Mouse (Mus musculus): ENCODE measurements around the gene Mcam. TPM values are rescaled to one million over a fixed set of nuclear protein-coding genes. Genes with fewer than 3 reads are reported as not detected.

Gene Mcam
- total and polyA plus RNA-seq, 3 experiments = 0.15 to 0.88 TPM; not detected in 1

DNA sequence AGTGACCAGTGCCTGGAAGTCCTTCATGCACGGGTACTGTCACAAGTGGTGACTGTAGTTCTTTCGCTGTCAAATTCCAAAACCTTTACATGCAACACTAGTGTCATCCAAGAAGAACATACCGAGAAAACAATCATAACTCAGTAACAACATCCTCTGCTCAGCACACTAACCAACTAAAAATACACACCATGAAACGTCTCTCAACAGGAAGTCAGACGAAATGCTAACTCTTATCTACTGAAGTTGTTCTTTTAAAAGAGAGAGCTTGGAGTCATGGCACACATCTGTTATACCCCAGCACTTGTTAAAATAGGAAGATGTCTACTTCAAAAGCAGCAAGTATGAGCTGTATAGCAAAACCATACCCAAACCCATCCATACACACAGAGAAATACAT lies 47.3 kb downstream of the Mcam start:
- H3K9ac ChIP-seq (ENCODE audit: control insufficient read depth, low read depth, low read length, poor library complexity, severe bottlenecking) = no peak overlapping the region
- H3K27me3 ChIP-seq (ENCODE audit: control insufficient read depth in 1 of 2, insufficient read depth in 2 of 2, low read length in 2 of 2) = no peaks in the 10 kb centered on the region
- H3K79me2 ChIP-seq (ENCODE audit: control insufficient read depth, insufficient read depth, low read length, poor library complexity) = peaks cover 2% of the 10 kb centered on the region; the same call in 1 of the 2 replicates
- H3K4me1 ChIP-seq (ENCODE audit: control insufficient read depth in 1 of 2, insufficient read depth in 2 of 2, low read length in 2 of 2) = peaks cover 2 to 5% of the 10 kb centered on the region in 2 experiments; a peak in 2 of 4 replicates
- H3K27ac ChIP-seq (ENCODE audit: control insufficient read depth, low read depth, low read length) = no peak overlapping the region
- no peak overlapping the region for H3K4me3 ChIP-seq (ENCODE audit: control insufficient read depth in 1 of 2, insufficient read depth in 1 of 2, low read depth in 2 of 2, low read length in 2 of 2)
- TF ChIP-seq TAL1 (IDR thresholded peaks at IDR 0.05; ENCODE audit: low read length) (no peak), GATA1 (IDR thresholded peaks at IDR 0.05; ENCODE audit: low read depth, low read length) (0 out of 2 replicates have a peak, but pooled peaks have one; percentile 27), GABPA (IDR thresholded peaks at IDR 0.05; ENCODE audit: low read depth, low read length) (no peak), NELFE (IDR thresholded peaks at IDR 0.05; ENCODE audit: low read depth, low read length) (no peak), MYC (IDR thresholded peaks at IDR 0.05; ENCODE audit: low read depth, low read length) (no peak), CHD1 (IDR thresholded peaks at IDR 0.05; ENCODE audit: low read depth, low read length) (no peak), CTCF (IDR thresholded peaks at IDR 0.05 in 2 of 3, conservative IDR thresholded peaks at IDR 0.05 in 1 of 3; ENCODE audit: control insufficient read depth in 1 of 3, insufficient read depth in 1 of 3, low read depth in 2 of 3, low read length in 3 of 3, poor library complexity in 1 of 3, severe bottlenecking in 1 of 3) (no peak), USF1 (IDR thresholded peaks at IDR 0.05; ENCODE audit: low read depth, low read length) (no peak)
- H3K36me3 ChIP-seq (ENCODE audit: control insufficient read depth in 1 of 2, insufficient read depth in 2 of 2, low read length in 2 of 2) = peaks cover 0 to 18% of the 10 kb centered on the region in 2 experiments; a peak in 2 of 4 replicates
- H3K9me3 ChIP-seq (replicated peaks; ENCODE audit: insufficient read depth, low read length) = no peaks in the 10 kb centered on the region
- peak; percentile 45 for DNase-seq (ENCODE audit: low read depth, low spot score)

DNA sequence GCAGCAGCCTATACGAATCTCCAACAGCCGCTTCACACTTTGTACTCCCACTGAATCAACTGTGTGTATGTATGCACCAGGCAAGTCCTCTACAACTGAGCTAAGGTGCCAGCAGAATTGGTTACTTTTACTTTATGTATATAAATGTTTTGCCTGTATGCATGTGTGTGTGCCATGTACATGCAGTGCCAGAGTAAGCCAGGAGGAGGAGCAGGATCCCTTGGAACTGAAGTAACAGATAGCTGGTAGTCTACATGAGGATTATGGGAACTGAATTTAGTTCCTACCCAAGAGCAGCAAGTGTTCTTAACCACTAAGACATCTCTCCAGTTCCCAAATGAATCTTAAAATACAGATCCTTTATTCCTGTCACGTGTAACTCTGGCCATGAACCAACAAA lies 48.0 kb downstream of the Mcam start:
- no peaks in the 10 kb centered on the region for H3K27me3 ChIP-seq (ENCODE audit: control insufficient read depth in 1 of 2, insufficient read depth in 2 of 2, low read length in 2 of 2)
- H3K79me2 ChIP-seq (ENCODE audit: control insufficient read depth, insufficient read depth, low read length, poor library complexity) = peaks cover 4% of the 10 kb centered on the region; the same call in 1 of the 2 replicates
- TF ChIP-seq GABPA (IDR thresholded peaks at IDR 0.05; ENCODE audit: low read depth, low read length) (no peak), MXI1 (IDR thresholded peaks at IDR 0.05; ENCODE audit: low read depth, low read length) (no peak), EP300 (IDR thresholded peaks at IDR 0.05; ENCODE audit: low read depth in 1 of 2, low read length in 2 of 2) (no peak), GATA1 (IDR thresholded peaks at IDR 0.05; ENCODE audit: low read depth, low read length) (no peak), POLR2A (IDR thresholded peaks at IDR 0.05; ENCODE audit: control insufficient read depth in 1 of 2, insufficient read depth in 1 of 2, low read depth in 1 of 2, low read length in 2 of 2, poor library complexity in 1 of 2) (no peak), CTCF (IDR thresholded peaks at IDR 0.05 in 2 of 3, conservative IDR thresholded peaks at IDR 0.05 in 1 of 3; ENCODE audit: control insufficient read depth in 1 of 3, insufficient read depth in 1 of 3, low read depth in 2 of 3, low read length in 3 of 3, poor library complexity in 1 of 3, severe bottlenecking in 1 of 3) (peak; percentile 42 to 61 (median 53)), CHD1 (IDR thresholded peaks at IDR 0.05; ENCODE audit: low read depth, low read length) (no peak), ZC3H11A (IDR thresholded peaks at IDR 0.05; ENCODE audit: low read depth, low read length) (no peak), UBTF (IDR thresholded peaks at IDR 0.05; ENCODE audit: borderline replicate concordance, insufficient read depth, low read depth, low read length) (no peak), POLR2AphosphoS5 (IDR thresholded peaks at IDR 0.05; ENCODE audit: borderline replicate concordance, low read depth, low read length) (no peak), RCOR1 (IDR thresholded peaks at IDR 0.05; ENCODE audit: low read depth, low read length) (no peak), RAD21 (IDR thresholded peaks at IDR 0.05; ENCODE audit: low read depth, low read length) (peak; percentile 51), MYC (IDR thresholded peaks at IDR 0.05; ENCODE audit: low read depth, low read length) (no peak), SMC3 (IDR thresholded peaks at IDR 0.05; ENCODE audit: low read depth, low read length) (peak; percentile 67), MYB (IDR thresholded peaks at IDR 0.05; ENCODE audit: low read depth, low read length) (no peak), SIN3A (IDR thresholded peaks at IDR 0.05; ENCODE audit: low read length) (no peak), MAX (IDR thresholded peaks at IDR 0.05; ENCODE audit: low read length) (no peak), HCFC1 (IDR thresholded peaks at IDR 0.05; ENCODE audit: low read depth, low read length) (no peak), CHD2 (IDR thresholded peaks at IDR 0.05; ENCODE audit: low read length) (no peak), KAT2A (conservative IDR thresholded peaks at IDR 0.05; ENCODE audit: low read depth, low read length) (no peak), ZNF384 (IDR thresholded peaks at IDR 0.05; ENCODE audit: low read depth, low read length) (no peak), BHLHE40 (IDR thresholded peaks at IDR 0.05; ENCODE audit: borderline replicate concordance, low read depth, low read length) (no peak), USF2 (IDR thresholded peaks at IDR 0.05; ENCODE audit: borderline replicate concordance in 1 of 2, insufficient read depth in 1 of 2, low read depth in 1 of 2, low read length in 2 of 2) (no peak), ELF1 (IDR thresholded peaks at IDR 0.05; ENCODE audit: low read depth, low read length) (no peak), E2F4 (IDR thresholded peaks at IDR 0.05; ENCODE audit: borderline replicate concordance, low read depth, low read length) (no peak)
- H3K9ac ChIP-seq (ENCODE audit: control insufficient read depth, low read depth, low read length, poor library complexity, severe bottlenecking) = no peak overlapping the region
- H3K36me3 ChIP-seq (ENCODE audit: control insufficient read depth in 1 of 2, insufficient read depth in 2 of 2, low read length in 2 of 2) = peaks cover 0 to 18% of the 10 kb centered on the region in 2 experiments; a peak in 2 of 4 replicates
- no peak overlapping the region for H3K4me3 ChIP-seq (ENCODE audit: control insufficient read depth in 1 of 2, insufficient read depth in 1 of 2, low read depth in 2 of 2, low read length in 2 of 2)
- DNase-seq (ENCODE audit: low read depth, low spot score) = peak; percentile 71
- no peak overlapping the region for H3K27ac ChIP-seq (ENCODE audit: control insufficient read depth, low read depth, low read length)
- peaks cover 2 to 5% of the 10 kb centered on the region in 2 experiments; a peak in 2 of 4 replicates for H3K4me1 ChIP-seq (ENCODE audit: control insufficient read depth in 1 of 2, insufficient read depth in 2 of 2, low read length in 2 of 2)
- H3K9me3 ChIP-seq (replicated peaks; ENCODE audit: insufficient read depth, low read length) = no peaks in the 10 kb centered on the region
